Mouse (Mus musculus) liver, embryonic 13.5 days (tissue): ENCODE data around the gene Bicral. TPM values are rescaled to one million over a fixed set of nuclear protein-coding genes. Genes with fewer than 3 reads are reported as not detected.
A peak's percentile ranks its signal among the peaks of the same experiment; 100 is the strongest.

Experiments used
- ATAC-seq: fragments of 200-750 bp; cut with Nextera tagmentation; 2 replicates; pipeline ENCODE4 v1.8.0; 2017; ENCODE audit warnings: low read depth, mild to moderate bottlenecking, moderate number of reproducible peaks, moderate library complexity
- DNase-seq: peaks from one replicate; pipeline ENCODE4 v3.0.0; 2022
- H3K27ac ChIP-seq: fragments of 300-500 bp; sonication (generic); 2 replicates; pipeline ENCODE4 v1.5.1; 2015; ENCODE audit warnings: moderate library complexity, mild to moderate bottlenecking, inconsistent platforms
- H3K27me3 ChIP-seq: fragments of 300-500 bp; sonication (generic); 2 replicates; pipeline ENCODE4 v1.6.1; 2015; ENCODE audit warnings: mild to moderate bottlenecking, inconsistent platforms
- H3K36me3 ChIP-seq: fragments of 300-500 bp; sonication (generic); 2 replicates; pipeline ENCODE4 v1.6.1; 2015; ENCODE audit warnings: mild to moderate bottlenecking, inconsistent platforms
- H3K4me1 ChIP-seq: fragments of 300-500 bp; sonication (generic); replicated peaks from 2 replicates; pipeline ENCODE4 v1.6.1; 2015; ENCODE audit warnings: inconsistent platforms
- H3K4me2 ChIP-seq: fragments of 300-500 bp; sonication (generic); 2 replicates; pipeline ENCODE4 v1.6.1; 2015; ENCODE audit warnings: inconsistent platforms, mild to moderate bottlenecking, moderate library complexity
- H3K4me3 ChIP-seq: fragments of 300-500 bp; sonication (generic); replicated peaks from 2 replicates; pipeline ENCODE4 v1.5.1; 2015; ENCODE audit warnings: mild to moderate bottlenecking, inconsistent platforms
- H3K9ac ChIP-seq: fragments of 300-500 bp; sonication (generic); 2 replicates; pipeline ENCODE4 v1.6.1; 2015; ENCODE audit warnings: mild to moderate bottlenecking, inconsistent platforms
- H3K9me3 ChIP-seq: fragments of 300-500 bp; sonication (generic); replicated peaks from 2 replicates; pipeline ENCODE4 v1.6.1; 2016; ENCODE audit warnings: inconsistent platforms
- WGBS: fragments of 180-500 bp; shearing (Covaris S2); methylation state at CpG from one replicate; pipeline ENCODE4 v1.1.7; 2015; ENCODE audit not compliant: insufficient replicate concordance; 5-methylcytosine and 5-hydroxymethylcytosine counted together
- polyA plus RNA-seq: library from polyadenylated mRNA; unstranded; fragments of >200 nt; fragmentation: Nextera tagmentation; extraction: Ambion mirVana; gene quantifications from 2 replicates; pipeline ENCODE4 v1.2.1, GENCODE M21; 2015

The Bicral gene
- polyA plus RNA-seq, 1 experiment from 2014 or later: 2.6 TPM

DNA sequence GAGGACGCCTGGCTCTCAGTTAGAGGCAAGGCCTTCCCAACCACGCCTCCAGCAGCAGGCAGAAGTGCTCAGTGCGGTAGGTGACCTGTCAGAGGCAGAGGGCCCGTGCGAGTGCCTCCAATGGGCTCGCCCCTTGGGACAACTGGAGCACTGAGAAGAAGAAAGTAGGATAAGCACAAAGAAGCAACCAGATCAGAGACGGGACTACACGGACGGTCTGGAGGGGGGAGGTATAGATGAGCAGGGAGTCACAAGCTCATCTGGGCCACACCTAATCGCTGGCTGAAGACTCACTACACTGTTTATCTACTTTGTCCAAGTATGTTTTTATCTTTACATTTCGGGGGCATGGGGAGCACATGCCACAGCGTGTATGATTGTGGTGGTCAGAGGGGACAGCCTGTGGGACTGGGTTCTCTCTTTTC is 40.5 kb downstream of the Bicral start:
- H3K36me3 ChIP-seq: peaks cover 64% of the 10 kb centered on the region
- H3K4me1 ChIP-seq: peaks cover 61% of the 10 kb centered on the region
- peak overlapping the region; percentile 59 for H3K4me2 ChIP-seq
- peak overlapping the region; percentile 61 for H3K9ac ChIP-seq
- H3K27me3 ChIP-seq: no peaks in the 10 kb centered on the region
- ATAC-seq (peak; percentile 97), DNase-seq (peak; percentile 71)
- peak overlapping the region; percentile 26 for H3K4me3 ChIP-seq
- H3K27ac ChIP-seq: peak overlapping the region; percentile 90
- WGBS: 21% methylated on average over 12 of the region's 12 CpGs
- no peaks in the 10 kb centered on the region for H3K9me3 ChIP-seq

DNA sequence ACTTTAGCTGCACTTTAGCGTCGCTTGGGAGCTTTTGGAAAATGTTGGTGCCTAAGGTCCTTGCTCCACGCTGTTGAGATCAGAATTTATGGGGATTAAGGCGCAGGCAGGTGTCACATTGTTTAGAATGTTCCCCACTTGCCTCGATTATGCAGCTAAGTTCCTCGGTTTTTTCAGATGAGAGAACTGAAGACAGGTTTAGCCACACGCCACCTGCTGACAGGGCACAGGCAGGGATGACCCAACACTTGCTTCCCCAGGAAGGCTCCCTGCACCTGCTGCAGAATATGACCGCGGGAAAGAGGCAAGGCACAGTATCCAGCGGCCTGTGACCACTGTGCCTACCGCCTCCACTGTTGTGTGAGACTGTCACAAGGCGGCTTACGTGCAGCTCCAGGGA is 42.0 kb downstream of the Bicral start:
- Histone ChIP-seq H3K4me3 (no peak overlapping the region), H3K4me2 (no peak overlapping the region; the same call in 1 of the 2 replicates), H3K4me1 (peaks cover 61% of the 10 kb centered on the region), H3K27ac (peak overlapping the region; percentile 20), H3K36me3 (peaks cover 66% of the 10 kb centered on the region), H3K27me3 (no peaks in the 10 kb centered on the region), H3K9ac (no peak overlapping the region), H3K9me3 (no peaks in the 10 kb centered on the region)
- ATAC-seq (no peak), DNase-seq (no peak)
- WGBS: 77% methylated on average over 13 of the region's 13 CpGs

DNA sequence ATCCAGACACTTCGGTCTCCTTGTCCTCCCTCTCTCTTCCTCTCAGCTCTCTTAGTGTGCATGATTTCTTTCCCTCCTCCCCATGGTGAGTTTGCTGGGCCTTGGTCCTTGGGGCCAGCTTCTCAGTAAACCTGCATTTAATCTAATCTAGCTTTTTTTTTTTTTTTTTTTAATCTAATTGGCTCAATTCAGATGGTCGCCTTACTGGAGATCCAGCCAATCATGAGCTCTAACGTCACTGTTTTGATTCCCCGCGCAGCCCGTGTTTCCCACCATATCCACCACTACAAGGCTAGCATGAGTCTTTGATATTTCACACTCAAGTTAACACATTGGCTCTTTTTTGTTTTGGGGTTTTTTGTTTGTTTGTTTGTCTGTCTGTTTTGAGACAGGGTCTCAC is 43.8 kb downstream of the Bicral start:
- no peak overlapping the region for H3K4me2 ChIP-seq
- peaks cover 48% of the 10 kb centered on the region for H3K4me1 ChIP-seq
- ATAC-seq (no peak), DNase-seq (no peak)
- 89% methylated on average over 6 of the region's 6 CpGs for WGBS
- H3K9me3 ChIP-seq: no peaks in the 10 kb centered on the region
- no peak overlapping the region for H3K9ac ChIP-seq
- no peak overlapping the region for H3K4me3 ChIP-seq
- no peak overlapping the region for H3K27ac ChIP-seq
- no peaks in the 10 kb centered on the region for H3K27me3 ChIP-seq
- H3K36me3 ChIP-seq: peaks cover 61% of the 10 kb centered on the region

DNA sequence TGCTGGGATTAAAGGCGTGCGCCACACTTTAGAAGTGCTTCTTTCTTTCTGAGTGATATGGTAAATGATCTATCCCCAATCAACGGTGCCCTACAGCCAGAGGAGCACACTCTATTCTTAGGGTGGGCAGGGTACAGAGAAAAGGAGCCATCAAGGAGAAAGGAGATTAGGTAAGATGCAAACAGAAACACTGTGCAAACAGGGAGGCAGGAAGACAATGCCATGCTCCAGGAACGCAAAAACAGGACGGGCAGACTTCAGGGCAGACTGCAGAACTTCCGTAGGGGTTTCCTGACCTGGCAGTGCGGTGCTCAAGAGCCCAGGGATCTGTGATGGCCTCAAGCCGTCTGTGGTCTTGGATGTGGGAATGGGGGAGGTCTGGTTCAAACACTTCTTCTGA is 44.6 kb downstream of the Bicral start:
- H3K27ac ChIP-seq: no peak overlapping the region
- H3K9me3 ChIP-seq: no peaks in the 10 kb centered on the region
- peaks cover 40% of the 10 kb centered on the region for H3K4me1 ChIP-seq
- H3K27me3 ChIP-seq: no peaks in the 10 kb centered on the region
- 79% methylated on average over 8 of the region's 8 CpGs for WGBS
- no peak for ATAC-seq
- DNase-seq: no peak
- H3K9ac ChIP-seq: no peak overlapping the region
- H3K36me3 ChIP-seq: peaks cover 65% of the 10 kb centered on the region
- no peak overlapping the region for H3K4me3 ChIP-seq
- H3K4me2 ChIP-seq: no peak overlapping the region

DNA sequence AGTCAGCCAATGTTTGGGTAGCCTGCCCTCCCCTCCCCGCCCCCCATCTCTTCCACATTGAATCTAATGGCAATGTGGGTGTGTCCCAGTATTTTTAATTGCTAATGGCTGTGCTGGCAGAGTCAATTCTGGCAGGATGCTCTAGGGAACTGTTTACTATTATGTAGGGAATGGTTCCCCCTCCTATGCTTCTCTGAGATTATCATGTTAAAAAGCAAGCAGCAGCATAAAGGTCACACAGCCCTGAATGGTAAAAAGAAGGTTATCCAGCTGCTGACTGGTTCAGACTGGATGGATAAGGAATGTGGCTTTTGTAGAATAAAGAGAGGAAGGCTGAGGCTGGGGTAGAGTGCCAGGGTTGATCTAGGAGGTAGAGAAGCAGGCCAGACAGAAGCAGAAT is 45.8 kb downstream of the Bicral start:
- Histone ChIP-seq H3K27ac (no peak overlapping the region), H3K36me3 (peaks cover 72% of the 10 kb centered on the region), H3K4me3 (no peak overlapping the region), H3K4me2 (no peak overlapping the region), H3K9me3 (no peaks in the 10 kb centered on the region), H3K4me1 (peaks cover 28% of the 10 kb centered on the region), H3K9ac (no peak overlapping the region), H3K27me3 (no peaks in the 10 kb centered on the region)
- 82% methylated on average over 1 of the region's 1 CpGs for WGBS
- ATAC-seq (no peak), DNase-seq (no peak)

DNA sequence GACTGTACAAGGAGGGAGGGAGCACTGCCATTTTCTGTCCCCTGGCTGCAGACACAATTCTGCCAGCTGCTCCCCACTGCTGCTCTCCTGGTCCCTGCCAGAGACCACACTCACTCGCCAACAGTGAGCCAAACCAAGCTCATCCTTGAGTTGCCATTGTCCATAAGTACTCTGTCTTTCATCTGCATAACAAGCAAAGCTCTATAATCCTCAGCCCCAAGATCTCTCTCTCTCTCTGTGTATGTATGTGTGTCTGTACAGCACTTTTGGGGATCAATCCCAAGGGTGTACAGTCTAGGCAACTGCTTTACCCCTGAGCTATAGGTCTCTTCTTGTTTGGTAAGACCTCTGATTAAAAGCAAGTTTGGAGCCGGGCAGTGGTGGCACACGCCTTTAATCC is 47.6 kb downstream of the Bicral start:
- no peak overlapping the region for H3K9ac ChIP-seq
- no peak for DNase-seq
- 79% methylated on average over 3 of the region's 3 CpGs for WGBS
- no peak overlapping the region for H3K4me2 ChIP-seq
- H3K27ac ChIP-seq: no peak overlapping the region
- H3K4me3 ChIP-seq: no peak overlapping the region
- H3K36me3 ChIP-seq: peaks cover 82% of the 10 kb centered on the region
- no peaks in the 10 kb centered on the region for H3K9me3 ChIP-seq
- peaks cover 10% of the 10 kb centered on the region for H3K4me1 ChIP-seq
- no peak for ATAC-seq
- no peaks in the 10 kb centered on the region for H3K27me3 ChIP-seq

DNA sequence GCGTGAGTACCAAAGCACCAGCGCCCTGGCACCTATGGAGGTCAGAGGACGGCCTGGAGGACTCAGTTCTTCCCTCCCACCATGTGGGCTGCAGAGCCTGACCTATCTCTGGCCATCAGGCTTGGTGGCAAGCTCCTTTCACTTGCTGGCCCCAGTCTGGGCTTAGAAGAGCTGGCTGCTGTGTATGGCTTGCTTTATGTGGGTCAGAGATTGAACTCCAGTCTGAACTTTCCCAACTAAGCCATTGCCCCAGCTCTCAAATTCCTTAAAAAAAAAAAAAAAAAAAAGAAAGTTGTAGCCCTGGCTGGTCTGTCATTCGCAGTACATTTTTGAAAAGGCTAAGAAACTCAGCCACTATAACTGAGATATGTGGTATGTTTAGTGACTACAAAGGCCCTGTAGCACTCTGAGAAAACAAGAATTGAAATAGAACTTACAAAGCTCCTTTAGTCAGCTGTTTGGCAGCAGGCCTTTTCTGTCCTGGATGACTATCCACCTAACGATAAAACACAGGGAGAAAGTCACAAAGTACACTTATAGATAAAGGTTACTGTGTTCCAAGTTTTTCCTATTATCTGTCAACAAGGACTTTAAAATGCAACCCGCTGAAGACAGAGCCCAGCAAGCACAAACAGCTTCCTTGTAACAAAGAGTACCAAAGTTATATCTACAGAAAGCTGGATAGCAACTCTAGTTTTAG is 49.0 kb downstream of the Bicral start:
- no peak overlapping the region for H3K4me3 ChIP-seq
- ATAC-seq: no peak
- 83% methylated on average over 6 of the region's 6 CpGs for WGBS
- no peaks in the 10 kb centered on the region for H3K9me3 ChIP-seq
- H3K4me2 ChIP-seq: no peak overlapping the region
- peaks cover 90% of the 10 kb centered on the region for H3K36me3 ChIP-seq
- H3K9ac ChIP-seq: no peak overlapping the region
- no peaks in the 10 kb centered on the region for H3K27me3 ChIP-seq
- H3K4me1 ChIP-seq: no peaks in the 10 kb centered on the region; the same call in 1 of the 2 replicates
- H3K27ac ChIP-seq: no peak overlapping the region
- no peak for DNase-seq

DNA sequence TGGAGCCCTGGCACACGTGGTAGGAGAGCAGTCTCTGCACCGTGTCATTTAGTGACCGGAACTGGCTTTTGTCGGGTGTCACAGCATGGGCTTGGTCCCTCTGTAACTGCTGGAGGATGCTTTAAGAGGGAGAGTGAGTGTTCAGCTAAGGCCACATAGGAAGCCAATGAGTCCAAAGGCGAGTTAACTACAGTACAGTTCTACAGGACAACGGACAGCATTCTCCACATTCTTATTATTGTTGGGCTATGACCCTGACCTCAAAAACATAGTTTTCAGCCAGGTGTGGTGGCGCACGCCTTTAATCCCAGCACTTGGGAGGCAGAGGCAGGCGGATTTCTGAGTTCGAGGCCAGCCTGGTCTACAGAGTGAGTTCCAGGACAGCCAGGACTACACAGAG is 49.9 kb downstream of the Bicral start:
- DNase-seq (no peak), ATAC-seq (no peak)
- Histone ChIP-seq H3K27me3 (no peaks in the 10 kb centered on the region), H3K9ac (no peak overlapping the region), H3K36me3 (peaks cover 87% of the 10 kb centered on the region), H3K4me3 (no peak overlapping the region), H3K27ac (no peak overlapping the region), H3K9me3 (no peaks in the 10 kb centered on the region), H3K4me1 (no peaks in the 10 kb centered on the region), H3K4me2 (no peak overlapping the region)
- 91% methylated on average over 10 of the region's 10 CpGs for WGBS

DNA sequence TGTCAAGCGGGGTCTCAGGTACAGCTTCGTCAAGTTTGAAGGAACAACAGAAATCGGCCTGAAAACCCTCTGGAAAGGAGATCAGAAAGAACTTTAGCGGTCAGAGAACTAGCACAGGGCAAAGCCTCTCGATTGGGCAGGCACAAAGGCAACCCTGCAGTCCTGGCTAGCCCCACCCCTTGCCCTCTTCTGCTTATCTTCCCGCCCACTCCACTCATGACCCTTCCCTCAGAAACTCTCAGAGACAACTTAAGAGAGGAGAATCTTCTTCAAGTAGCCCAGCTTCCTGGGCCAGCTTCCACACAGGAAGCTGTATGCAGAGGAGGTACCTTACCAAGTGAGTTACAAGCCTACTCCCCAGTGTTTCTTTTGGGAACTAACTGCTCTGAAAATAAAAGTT is 56.5 kb downstream of the Bicral start:
- no peaks in the 10 kb centered on the region for H3K9me3 ChIP-seq
- H3K27ac ChIP-seq: no peak overlapping the region
- H3K4me2 ChIP-seq: no peak overlapping the region
- no peak for ATAC-seq
- no peaks in the 10 kb centered on the region for H3K27me3 ChIP-seq
- H3K9ac ChIP-seq: no peak overlapping the region
- DNase-seq: no peak
- peaks cover 70% of the 10 kb centered on the region for H3K36me3 ChIP-seq
- peaks cover 17% of the 10 kb centered on the region for H3K4me1 ChIP-seq
- 71% methylated on average over 6 of the region's 6 CpGs for WGBS
- no peak overlapping the region for H3K4me3 ChIP-seq

DNA sequence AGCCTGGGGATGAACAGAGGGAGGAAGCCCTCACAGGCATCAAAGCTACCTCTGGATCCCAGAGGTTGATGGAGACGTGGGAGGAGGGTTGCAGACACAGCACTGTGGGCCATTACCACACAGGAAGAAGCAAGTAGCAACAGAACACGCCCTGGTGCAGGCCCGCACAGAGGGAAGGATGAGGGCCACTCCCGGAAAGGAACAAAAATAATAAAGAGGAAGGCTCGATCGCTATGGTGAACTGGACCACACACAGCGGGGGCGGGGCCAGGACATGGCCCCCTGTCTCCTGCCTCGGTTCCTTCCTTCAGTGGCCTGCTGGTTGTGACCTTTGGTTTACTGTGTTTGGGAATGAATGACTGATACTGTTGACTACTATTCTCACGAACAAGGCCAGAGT is 58.6 kb downstream of the Bicral start:
- Histone ChIP-seq H3K9ac (no peak overlapping the region), H3K4me3 (no peak overlapping the region), H3K27ac (no peak overlapping the region), H3K27me3 (no peaks in the 10 kb centered on the region), H3K4me1 (peaks cover 17% of the 10 kb centered on the region), H3K9me3 (no peaks in the 10 kb centered on the region), H3K36me3 (peaks cover 49% of the 10 kb centered on the region), H3K4me2 (no peak overlapping the region)
- no peak for ATAC-seq
- WGBS: 65% methylated on average over 10 of the region's 10 CpGs
- DNase-seq: no peak

DNA sequence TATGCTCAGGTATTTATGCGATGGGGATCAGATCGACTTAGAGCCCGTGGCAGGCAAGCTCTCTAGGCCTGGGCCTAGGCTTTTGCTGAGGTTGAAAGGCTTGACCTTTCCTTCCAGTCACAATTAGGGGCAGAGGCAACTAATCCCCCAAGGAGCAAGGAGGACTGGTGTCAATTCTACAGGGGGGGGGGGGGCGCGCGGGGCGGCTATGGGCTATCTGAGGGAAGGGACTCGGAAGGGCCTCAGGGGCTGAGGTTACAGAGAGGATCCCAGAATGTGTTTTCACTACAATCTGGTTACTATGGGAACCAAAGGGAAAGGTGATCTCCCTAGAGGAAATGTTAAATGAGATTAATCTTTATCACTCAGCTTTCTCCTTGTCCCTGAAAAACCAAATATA is 60.9 kb downstream of the Bicral start:
- H3K36me3 ChIP-seq: peaks cover 34% of the 10 kb centered on the region
- H3K9ac ChIP-seq: no peak overlapping the region
- peaks cover 30% of the 10 kb centered on the region for H3K4me1 ChIP-seq
- no peaks in the 10 kb centered on the region for H3K27me3 ChIP-seq
- DNase-seq: no peak
- WGBS: 81% methylated on average over 8 of the region's 8 CpGs
- H3K27ac ChIP-seq: no peak overlapping the region
- no peak overlapping the region for H3K4me3 ChIP-seq
- no peak for ATAC-seq
- no peaks in the 10 kb centered on the region for H3K9me3 ChIP-seq
- no peak overlapping the region for H3K4me2 ChIP-seq

DNA sequence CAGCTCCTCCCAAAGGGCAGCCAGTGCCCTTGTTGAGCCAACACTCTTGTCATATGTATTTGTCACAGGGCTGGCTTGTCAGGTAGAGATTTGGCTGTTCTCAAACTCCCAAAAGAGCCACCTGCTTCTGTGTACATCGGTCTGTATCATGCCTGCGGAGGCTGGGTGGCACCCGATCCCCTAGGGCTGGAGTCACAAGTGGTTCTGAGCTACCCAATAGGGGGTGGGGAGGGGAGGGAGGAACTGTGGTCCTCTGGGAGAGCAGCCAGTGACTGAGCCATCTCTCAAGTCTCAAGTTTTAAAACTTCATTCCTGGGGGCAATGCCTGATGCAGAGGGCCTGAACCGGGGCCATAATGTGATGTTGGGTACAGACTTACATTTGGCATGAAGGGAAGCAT is 61.5 kb downstream of the Bicral start:
- DNase-seq (no peak), ATAC-seq (no peak)
- no peak overlapping the region for H3K4me2 ChIP-seq
- no peak overlapping the region for H3K4me3 ChIP-seq
- no peak overlapping the region for H3K9ac ChIP-seq
- H3K9me3 ChIP-seq: no peaks in the 10 kb centered on the region
- H3K4me1 ChIP-seq: peaks cover 24% of the 10 kb centered on the region
- 82% methylated on average over 4 of the region's 4 CpGs for WGBS
- no peak overlapping the region for H3K27ac ChIP-seq
- no peaks in the 10 kb centered on the region for H3K27me3 ChIP-seq
- peaks cover 28% of the 10 kb centered on the region for H3K36me3 ChIP-seq
